Mouse (Mus musculus) A20 (cell line): ENCODE data around the gene Stat3.

ENCODE experiments used
- DNase-seq: peaks from one replicate; pipeline ENCODE4 v3.0.0-alpha.2; 2011; ENCODE audit warnings: low read depth, low spot score

Stat3 gene

DNA sequence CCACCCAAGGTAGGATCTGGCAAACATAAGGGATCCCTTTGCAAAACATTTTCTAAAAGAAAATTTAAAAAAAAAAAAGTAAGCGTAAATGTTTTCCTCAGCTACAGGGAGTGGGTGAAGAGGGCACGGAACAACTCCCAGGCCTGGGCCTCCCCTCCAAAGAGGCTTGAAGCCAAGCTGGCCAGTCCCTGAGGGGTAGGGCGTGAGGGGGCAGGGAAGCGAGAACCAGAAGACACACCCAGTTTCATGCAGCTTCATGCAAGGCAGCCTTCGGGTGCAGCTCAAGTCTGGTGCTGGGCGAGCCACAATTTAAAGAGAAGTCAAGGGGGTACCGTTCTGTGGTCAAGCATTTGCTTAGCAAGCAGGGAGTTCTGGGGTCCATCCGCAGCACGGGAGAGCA, 24.3 kb upstream of the Stat3 start:
- no peak for DNase-seq

DNA sequence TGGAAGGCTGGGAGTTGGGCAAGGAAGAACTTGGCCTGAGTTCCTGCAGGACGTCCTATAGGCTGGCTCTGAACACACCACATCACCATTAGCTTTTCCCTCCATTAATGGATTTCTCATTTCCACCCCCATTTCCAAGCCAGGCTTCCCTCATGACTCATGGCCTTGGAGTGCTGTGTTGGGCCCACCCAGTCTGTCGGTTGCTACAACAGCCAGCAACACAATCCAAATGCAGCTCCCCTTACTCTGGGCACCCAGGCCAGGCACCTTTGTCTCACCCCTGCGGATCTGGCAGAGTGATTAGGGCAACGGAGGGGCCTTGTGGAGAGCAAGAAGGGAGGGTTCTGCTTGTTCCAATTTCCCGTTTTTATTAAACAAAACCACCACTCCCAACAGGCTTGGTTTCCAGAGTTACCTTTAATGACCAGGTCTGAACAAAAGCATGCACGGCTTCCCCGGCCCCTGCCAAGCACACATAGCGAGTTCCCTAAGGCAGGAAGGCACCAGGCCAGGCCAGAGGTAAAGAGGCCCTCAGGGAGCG, 23.1 kb upstream of the Stat3 start:
- no peak for DNase-seq

DNA sequence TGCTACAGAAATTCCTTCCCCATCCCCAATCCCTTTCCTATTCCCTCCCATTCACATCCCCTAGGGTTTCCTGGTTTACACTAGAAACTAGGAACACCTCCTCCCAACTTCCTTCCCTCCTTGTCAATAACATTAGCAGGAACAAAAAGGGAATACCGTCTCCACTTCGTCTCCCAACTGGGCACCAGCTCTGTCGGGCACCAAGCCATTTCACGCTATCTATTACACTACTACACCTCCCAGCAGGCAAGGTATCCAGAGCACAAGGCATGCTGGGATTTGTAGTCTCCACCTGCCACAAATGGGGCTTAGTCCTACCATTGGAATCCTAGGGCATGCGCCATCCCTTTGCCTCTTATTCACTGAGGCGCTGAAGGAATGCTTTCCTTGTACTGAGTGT, 21.2 kb upstream of the Stat3 start:
- DNase-seq, result no peak

- DNase-seq, result no peak
Measured at GRCm38 (mm10) chr11:100959826-100960225, 20.5 kb upstream of the Stat3 start.

- peak; percentile 70 for DNase-seq
Measured at GRCm38 (mm10) chr11:100959464-100959810, 20.1 kb upstream of the Stat3 start.

- DNase-seq, result no peak
Measured at GRCm38 (mm10) chr11:100958613-100959463, 19.5 kb upstream of the Stat3 start.

- no peak for DNase-seq
Measured at GRCm38 (mm10) chr11:100957915-100958469, 18.7 kb upstream of the Stat3 start.

- DNase-seq, result peak; percentile 50
Measured at GRCm38 (mm10) chr11:100957244-100957643, 17.9 kb upstream of the Stat3 start.

GRCm38 (mm10) chr11:100949540-100949939, 10.2 kb upstream of the Stat3 start:
- no peak for DNase-seq

DNA sequence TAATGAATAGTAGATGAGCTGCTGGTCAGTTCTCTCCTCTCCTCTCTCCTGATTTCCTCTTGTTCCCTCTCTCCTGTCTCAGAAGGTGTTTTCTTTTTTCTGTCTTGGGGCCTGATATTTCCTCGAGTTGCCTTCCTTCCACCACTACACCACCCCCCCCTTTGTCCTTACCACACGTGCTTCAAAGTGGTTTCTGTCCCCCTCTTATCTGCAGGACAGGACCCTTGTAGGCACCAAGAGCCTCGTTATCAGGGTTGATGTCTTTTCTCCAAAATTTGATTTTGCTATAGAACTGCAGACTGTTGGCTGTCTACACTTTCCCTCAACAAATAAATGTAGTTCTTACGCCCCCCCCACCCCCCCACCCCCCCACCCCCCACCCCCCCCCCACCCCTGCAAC, 9.0 kb upstream of the Stat3 start:
- DNase-seq, result no peak

- peak; percentile 71 for DNase-seq
Measured at GRCm38 (mm10) chr11:100947548-100947947, 8.2 kb upstream of the Stat3 start.

- DNase-seq, result no peak
Measured at GRCm38 (mm10) chr11:100946862-100947261, 7.5 kb upstream of the Stat3 start.

DNA sequence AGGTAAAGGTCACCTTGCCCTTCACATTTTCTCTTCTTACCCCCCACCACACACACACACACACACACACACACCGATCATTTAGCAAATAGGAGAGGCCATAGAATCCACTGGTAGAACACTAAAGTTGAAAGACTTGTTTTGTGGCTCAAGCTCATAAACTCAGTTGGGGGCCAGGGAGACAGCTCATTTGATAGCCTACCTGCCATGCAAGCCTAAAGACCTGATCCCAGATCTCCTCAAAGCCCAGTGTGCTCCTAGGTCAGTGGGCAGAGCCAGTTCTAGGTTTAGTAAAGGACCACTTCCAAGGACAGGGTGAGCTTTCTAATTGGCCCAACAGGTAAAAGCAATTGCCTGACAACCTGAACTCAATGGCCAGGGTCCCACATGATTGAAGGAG, 3.0 kb upstream of the Stat3 start:
- no peak for DNase-seq

DNA sequence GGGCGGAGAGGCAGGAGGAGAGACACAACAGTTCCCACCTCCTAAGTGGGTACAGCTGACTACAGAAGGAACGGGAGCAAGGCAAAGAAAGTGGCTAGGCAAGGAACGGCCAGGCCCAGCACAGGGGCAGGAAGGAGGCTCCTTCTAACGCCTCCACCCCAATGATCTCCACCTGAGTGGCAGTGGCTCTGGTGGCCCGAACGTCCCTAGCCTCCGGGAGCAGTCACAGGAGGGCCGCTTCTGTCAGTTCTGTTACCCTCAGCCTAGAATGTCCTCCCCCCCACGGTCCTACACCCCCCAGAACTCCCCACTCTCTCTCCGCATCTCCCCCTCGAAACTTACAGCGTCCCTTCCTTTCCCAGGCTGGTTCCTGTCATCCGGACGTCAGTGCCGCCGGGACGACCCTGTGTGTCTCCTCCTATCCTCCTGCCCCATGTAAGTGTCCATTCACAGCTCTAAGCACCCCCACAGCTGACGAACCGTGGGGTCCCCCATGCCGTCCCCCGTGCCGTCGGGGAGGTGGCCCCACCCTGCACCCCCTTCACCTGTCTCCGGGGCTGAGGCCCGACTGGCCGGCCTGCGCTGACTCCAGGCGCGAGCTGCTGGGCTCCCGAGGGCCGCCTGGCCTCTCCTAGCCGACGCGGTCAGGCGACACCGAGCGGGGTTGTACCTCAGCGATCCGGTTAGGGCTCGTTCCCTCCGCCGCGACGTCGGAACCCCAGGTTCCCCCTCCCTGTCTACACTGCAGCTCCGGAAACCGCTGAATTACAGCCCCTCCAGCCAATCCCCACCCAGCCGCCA, 429 bp downstream of the Stat3 start:
- peak; percentile 68 for DNase-seq

DNA sequence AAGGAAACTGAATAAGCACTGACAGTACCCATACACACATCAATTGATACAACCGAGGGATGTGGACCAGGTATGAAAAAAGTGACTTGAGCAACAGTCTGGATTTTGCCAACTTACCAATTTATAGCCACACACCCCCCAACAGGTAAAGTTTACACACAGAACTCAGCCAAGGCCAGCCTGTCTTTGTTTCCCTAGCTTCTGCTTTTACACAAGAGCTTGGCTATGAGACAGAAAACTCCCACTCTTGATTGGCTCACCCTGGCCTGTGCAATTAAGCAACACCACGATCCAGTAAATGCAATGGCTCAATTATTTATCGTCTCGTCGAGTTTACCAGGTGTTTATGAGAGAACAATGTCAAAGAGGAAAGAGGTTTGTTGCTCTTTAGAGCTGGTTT, 1.2 kb downstream of the Stat3 start:
- peak; percentile 74 for DNase-seq

- no peak for DNase-seq
Measured at GRCm38 (mm10) chr11:100937295-100937694, 2.0 kb downstream of the Stat3 start.

DNA sequence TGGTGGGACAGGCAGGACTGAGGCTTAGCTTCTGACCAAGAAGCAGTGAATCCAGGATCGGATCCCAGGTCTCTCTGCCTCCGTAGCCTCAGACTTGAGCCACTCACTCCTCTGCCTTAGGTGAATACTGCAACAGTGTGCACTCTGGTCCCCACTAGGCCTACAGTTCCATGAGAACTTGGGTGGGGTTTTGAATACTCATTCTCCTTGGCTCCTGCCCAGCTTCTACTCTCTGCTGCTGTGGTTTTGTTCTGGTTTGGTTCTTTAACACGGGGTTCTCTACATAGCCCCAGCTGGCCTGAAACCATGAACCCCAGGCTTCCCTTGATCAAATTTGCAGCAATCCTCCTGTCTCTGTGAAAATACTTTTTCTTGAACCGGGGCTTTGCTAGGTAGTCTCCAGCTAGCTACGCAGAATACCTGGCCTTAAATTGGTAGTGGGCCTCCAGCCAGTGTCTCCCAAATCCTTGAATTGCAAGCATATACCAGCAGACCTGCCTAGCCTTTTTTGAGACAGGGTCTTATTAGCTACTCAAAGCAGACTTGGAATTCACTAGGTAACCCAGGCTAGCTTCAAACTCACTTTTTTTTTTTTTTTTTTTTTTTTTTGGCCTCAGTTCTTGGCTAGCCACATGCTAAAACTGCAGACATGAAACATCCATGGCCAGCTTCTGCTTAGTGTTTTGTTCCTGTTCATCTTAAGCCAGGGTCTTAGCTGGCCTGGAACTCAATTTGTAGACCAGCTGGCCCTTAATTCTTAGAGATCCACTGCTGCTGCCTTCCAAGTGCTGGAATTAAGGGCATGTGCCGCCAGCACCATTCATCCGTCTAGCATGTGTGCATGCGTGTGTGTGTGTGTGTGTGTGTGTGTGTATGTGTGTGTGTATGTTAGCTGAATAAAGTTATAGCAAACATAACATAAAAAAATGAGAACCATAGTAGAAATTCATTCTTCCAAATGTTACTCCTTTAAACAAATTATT, 3.7 kb downstream of the Stat3 start:
- DNase-seq, result no peak

- DNase-seq, result peak; percentile 91
Measured at GRCm38 (mm10) chr11:100931254-100931921, 8.0 kb downstream of the Stat3 start.

GRCm38 (mm10) chr11:100930611-100931010, 8.7 kb downstream of the Stat3 start:
- DNase-seq, result peak; percentile 17

- no peak for DNase-seq
Measured at GRCm38 (mm10) chr11:100927386-100927785, 12.0 kb downstream of the Stat3 start.
